Mouse (Mus musculus) hindbrain, embryonic 15.5 days (tissue): ENCODE results near the gene Eml6. TPM values are rescaled to one million over a fixed set of nuclear protein-coding genes. Genes with fewer than 3 reads are reported as not detected.
A peak's percentile ranks its signal among the peaks of the same experiment; 100 is the strongest.

Source experiments
- ATAC-seq: fragments of 200-750 bp; cut with Nextera tagmentation; 2 replicates; pipeline ENCODE4 v1.8.0; 2017; ENCODE audit warnings: low read depth, moderate number of reproducible peaks, moderate TSS enrichment; ENCODE audit not compliant: low FRiP score
- H3K27ac ChIP-seq: fragments of 300-500 bp; sonication (generic); replicated peaks from 2 replicates; pipeline ENCODE4 v1.5.1; 2015; ENCODE audit warnings: mild to moderate bottlenecking, inconsistent platforms
- H3K27me3 ChIP-seq: fragments of 300-500 bp; sonication (generic); 2 replicates; pipeline ENCODE4 v1.6.1; 2015; ENCODE audit warnings: control low read depth, inconsistent platforms
- H3K36me3 ChIP-seq: fragments of 300-500 bp; sonication (generic); 2 replicates; pipeline ENCODE4 v1.6.1; 2015; ENCODE audit warnings: control low read depth, inconsistent platforms
- H3K4me1 ChIP-seq: fragments of 300-500 bp; sonication (generic); replicated peaks from 2 replicates; pipeline ENCODE4 v1.6.1; 2015; ENCODE audit warnings: control low read depth, inconsistent platforms
- H3K4me2 ChIP-seq: fragments of 300-500 bp; sonication (generic); 2 replicates; pipeline ENCODE4 v1.6.1; 2015; ENCODE audit warnings: moderate library complexity, mild to moderate bottlenecking, inconsistent platforms
- H3K4me3 ChIP-seq: fragments of 300-500 bp; sonication (generic); 2 replicates; pipeline ENCODE4 v1.5.1; 2015; ENCODE audit warnings: mild to moderate bottlenecking, inconsistent platforms
- H3K9ac ChIP-seq: fragments of 300-500 bp; sonication (generic); 2 replicates; pipeline ENCODE4 v1.6.1; 2015; ENCODE audit warnings: inconsistent platforms
- H3K9me3 ChIP-seq: fragments of 300-500 bp; sonication (generic); 2 replicates; pipeline ENCODE4 v1.6.1; 2016; ENCODE audit warnings: control low read depth, inconsistent platforms
- whole genome bisulfite sequencing: fragments of 180-500 bp; shearing (Covaris S2); methylation state at CpG from one replicate; pipeline ENCODE4 v1.1.7; 2015; 5-methylcytosine and 5-hydroxymethylcytosine counted together
- polyA plus RNA-seq: library from polyadenylated mRNA; unstranded; fragments of >200 nt; fragmentation: Nextera tagmentation; extraction: Ambion mirVana; gene quantifications from 2 replicates; pipeline ENCODE4 v1.2.1, GENCODE M21; 2015

The Eml6 gene
- 5.6 and 6.0 TPM in 2 replicates for polyA plus RNA-seq

DNA sequence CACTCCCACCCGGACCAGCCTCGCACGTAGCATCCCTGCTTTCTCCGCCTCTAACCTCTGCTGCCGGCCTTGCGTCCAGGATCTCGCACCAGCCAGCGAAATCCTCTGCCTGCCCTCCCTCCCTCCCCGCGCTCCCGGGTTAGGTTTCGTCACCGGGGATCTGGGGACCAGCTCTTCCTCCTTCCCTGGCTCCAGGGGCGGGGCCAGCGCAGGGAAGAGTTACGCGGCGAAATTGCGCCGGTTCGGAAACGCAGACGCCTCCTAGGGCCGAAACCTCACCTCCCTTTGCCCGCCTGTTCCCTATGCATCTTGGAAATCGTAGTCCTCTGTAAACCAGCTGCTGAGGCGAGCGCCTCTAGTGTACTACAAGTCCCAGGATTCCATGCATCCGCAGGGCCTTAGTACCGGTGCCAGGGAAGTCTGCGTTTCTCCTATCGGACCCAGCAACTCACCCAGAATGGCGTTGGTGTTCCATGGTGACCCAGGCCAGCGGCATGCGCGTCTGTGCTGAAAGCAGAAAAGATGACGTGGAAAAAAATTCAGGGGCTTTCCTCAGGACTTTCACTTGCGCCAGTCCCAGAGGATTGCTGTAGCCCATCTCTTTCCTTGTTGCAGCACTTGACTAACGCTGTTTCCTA lies at the start of gene Eml6:
Eml6 (minus strand) TSS at position 199 of the 638 bp plus-strand sequence.
- H3K9ac ChIP-seq = peak within 1 kb of the TSS; percentile 80
- peak; percentile 99 for ATAC-seq

DNA sequence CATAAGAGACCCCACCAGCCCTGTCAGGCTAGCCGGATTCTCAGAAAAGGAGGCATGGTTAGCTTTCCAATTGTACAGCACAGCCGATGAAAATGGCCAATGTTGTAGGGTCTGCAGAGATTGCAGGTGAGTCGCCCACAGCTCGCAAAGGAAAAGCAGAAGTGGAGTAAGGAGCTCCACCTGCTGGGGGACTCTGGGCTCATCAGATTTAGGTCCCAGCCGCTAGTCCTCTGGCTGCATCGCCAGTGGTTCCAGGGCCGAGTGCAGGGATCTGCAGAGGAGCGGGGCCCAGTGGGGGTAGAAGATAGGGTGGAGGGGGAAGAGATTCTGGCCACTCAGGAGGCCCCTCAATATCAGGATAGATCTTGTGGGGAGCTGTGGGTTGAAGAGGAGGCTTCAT lies 31.5 kb upstream of the Eml6 start:
- Histone ChIP-seq H3K4me1 (no peaks in the 10 kb centered on the region), H3K4me3 (no peak overlapping the region), H3K27ac (no peak overlapping the region), H3K4me2 (no peak overlapping the region), H3K9me3 (no peaks in the 10 kb centered on the region), H3K27me3 (no peaks in the 10 kb centered on the region), H3K36me3 (no peaks in the 10 kb centered on the region), H3K9ac (no peak overlapping the region)
- ATAC-seq = no peak
- 58% methylated on average over 8 of the region's 8 CpGs for WGBS

More for the DNA sequence above, at the start of gene Eml6:
- Histone ChIP-seq H3K9me3 (no peaks in the 10 kb centered on the region), H3K27me3 (no peaks in the 10 kb centered on the region), H3K4me1 (peaks cover 19% of the 10 kb centered on the region), H3K36me3 (no peaks in the 10 kb centered on the region), H3K4me3 (peak within 1 kb of the TSS; percentile 78), H3K4me2 (peak within 1 kb of the TSS; percentile 88), H3K27ac (peak within 1 kb of the TSS; percentile 91)
- under 1% methylated on average over 39 of the region's 39 CpGs for WGBS

DNA sequence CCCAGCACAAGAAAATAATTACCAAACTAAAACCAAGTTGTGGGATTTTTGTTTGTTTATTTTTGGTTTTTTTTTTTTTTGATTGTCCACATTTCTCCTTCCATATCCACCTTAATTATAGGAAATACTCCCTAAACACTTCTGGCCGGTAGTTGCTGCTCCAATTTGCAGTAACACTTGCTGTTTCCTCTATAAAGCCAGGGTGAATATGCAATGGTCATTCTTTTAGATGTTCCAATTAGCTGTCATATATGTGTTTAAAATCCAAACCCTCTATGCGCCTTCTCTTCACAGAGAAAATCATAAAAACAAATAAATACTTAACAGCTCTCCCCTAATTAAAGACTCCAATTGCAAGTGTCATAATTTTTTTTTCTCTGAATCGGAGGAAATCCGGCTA lies 689 bp downstream of the Eml6 start:
- 5% methylated on average over 4 of the region's 4 CpGs for WGBS
- Histone ChIP-seq H3K36me3 (no peaks in the 10 kb centered on the region), H3K4me2 (peak overlapping the region; percentile 88), H3K9ac (peak overlapping the region; percentile 80), H3K27me3 (no peaks in the 10 kb centered on the region), H3K27ac (peak overlapping the region; percentile 91), H3K4me1 (peaks cover 19% of the 10 kb centered on the region), H3K9me3 (no peaks in the 10 kb centered on the region), H3K4me3 (peak overlapping the region; percentile 78)
- no peak for ATAC-seq

DNA sequence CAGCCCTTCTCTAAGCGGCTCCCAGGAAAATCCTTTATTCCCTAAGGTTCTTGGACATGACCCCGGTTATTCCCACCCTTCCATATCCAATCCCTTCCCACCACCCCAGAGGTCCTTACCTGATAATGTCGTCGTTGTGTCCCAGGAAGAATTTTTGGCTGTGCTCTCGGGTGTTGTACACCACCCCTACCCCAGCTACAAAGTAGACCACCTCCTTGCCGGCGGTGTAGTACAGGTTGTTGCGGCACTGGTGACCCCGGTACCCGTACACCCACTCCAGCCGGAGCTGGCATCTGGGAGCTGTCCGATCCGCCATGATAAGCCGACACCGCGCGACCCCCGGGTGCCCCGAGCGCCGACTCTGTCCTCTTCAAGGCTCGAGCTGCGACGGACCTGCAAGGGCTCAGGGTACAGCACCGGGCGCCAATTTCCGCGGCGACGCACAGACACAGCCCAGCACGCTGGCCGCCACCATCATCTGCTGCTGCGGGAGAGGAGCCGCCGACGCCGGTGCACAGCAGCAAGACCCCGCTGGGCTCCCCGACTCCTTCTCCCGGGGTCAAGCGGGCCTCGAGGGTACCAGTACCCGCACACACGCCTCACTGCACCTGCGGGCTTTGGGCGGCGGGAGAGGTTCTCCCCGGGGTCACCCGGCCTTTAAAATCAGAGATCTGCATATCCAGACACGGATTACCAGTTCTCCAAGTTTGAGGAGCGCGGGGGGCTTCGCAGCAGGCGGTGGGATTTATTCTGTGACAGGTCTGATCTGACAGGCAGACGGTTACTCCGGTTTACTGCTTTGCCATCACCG lies 1.4 kb downstream of the Eml6 start:
- Histone ChIP-seq H3K4me1 (peaks cover 19% of the 10 kb centered on the region), H3K4me2 (peak overlapping the region; percentile 88), H3K27me3 (no peaks in the 10 kb centered on the region), H3K4me3 (peak overlapping the region; percentile 78), H3K9me3 (no peaks in the 10 kb centered on the region), H3K36me3 (no peaks in the 10 kb centered on the region), H3K27ac (peak overlapping the region; percentile 91), H3K9ac (peak overlapping the region; percentile 80)
- WGBS = under 1% methylated on average over 56 of the region's 57 CpGs
- 0 out of 2 replicates have a peak, but pooled peaks have one; percentile 5 for ATAC-seq

DNA sequence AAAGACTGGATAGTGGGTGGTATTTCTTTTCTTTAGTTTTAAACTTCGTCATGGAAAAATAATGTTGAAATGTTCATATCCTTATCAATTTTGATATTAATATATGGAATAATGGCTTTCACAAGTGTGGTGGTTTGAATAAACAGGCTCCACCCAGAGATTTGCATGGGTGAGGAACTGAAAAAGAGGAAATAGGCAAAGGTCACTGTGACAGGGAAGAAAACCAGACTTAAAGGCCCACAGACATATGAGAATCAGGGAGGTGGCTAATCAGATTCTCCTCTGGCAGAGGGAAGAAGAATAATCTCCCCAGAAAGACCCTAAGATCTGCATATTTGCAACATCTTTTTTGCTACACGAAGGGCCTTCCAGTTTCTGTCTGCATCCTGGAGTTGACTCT lies 39.6 kb downstream of the Eml6 start:
- 80% methylated on average over 2 of the region's 2 CpGs for WGBS
- H3K4me2 ChIP-seq = no peak overlapping the region
- H3K4me3 ChIP-seq = no peak overlapping the region
- no peaks in the 10 kb centered on the region for H3K36me3 ChIP-seq
- ATAC-seq = no peak
- no peaks in the 10 kb centered on the region for H3K9me3 ChIP-seq
- no peaks in the 10 kb centered on the region for H3K27me3 ChIP-seq
- no peaks in the 10 kb centered on the region for H3K4me1 ChIP-seq
- no peak overlapping the region for H3K27ac ChIP-seq
- no peak overlapping the region for H3K9ac ChIP-seq

DNA sequence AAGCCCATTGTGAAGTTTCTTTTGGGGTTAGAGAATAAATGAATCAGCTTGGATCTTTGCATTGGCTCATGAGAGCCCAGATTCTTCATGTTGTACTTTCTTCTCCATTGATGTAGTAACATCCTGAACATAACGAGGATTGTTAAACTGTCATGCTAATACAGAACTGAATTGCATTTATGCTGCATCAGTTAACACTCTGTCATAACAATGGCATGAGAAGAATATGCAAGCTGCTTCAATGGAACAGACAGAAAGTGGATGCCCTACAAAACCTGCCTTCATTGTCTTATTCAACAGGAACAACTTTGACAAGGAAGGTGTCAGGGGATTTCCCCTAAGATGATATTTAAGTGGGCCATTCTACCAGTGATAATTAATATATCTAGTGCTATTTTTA lies 57.0 kb downstream of the Eml6 start:
- no peak overlapping the region for H3K4me2 ChIP-seq
- no peaks in the 10 kb centered on the region for H3K36me3 ChIP-seq
- ATAC-seq = no peak
- H3K27me3 ChIP-seq = no peaks in the 10 kb centered on the region
- H3K27ac ChIP-seq = no peak overlapping the region
- H3K4me1 ChIP-seq = no peaks in the 10 kb centered on the region
- H3K9ac ChIP-seq = no peak overlapping the region
- no peak overlapping the region for H3K4me3 ChIP-seq
- 46% methylated on average over 1 of the region's 1 CpGs for WGBS
- H3K9me3 ChIP-seq = no peaks in the 10 kb centered on the region

DNA sequence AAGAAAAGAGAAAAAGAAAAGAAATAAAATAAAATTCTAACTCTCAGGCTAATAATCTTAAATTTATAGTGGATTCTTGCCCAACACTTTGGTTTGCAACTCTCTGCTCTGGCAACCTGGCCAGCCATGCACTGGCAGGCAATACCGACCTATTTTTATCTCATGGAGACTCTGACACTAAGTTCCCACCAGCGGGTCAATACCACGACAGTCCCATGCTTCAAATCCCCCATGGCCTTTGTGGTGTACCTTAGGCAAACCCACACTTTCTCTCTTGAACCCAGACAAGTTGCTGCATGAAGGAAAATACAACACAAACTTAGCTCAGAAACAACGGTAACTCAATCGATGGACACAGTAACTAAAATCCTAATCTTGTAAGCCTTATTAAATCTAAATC lies 66.5 kb downstream of the Eml6 start:
- WGBS = 94% methylated on average over 5 of the region's 5 CpGs
- H3K4me1 ChIP-seq = no peaks in the 10 kb centered on the region
- H3K36me3 ChIP-seq = no peaks in the 10 kb centered on the region
- H3K9ac ChIP-seq = no peak overlapping the region
- H3K27me3 ChIP-seq = no peaks in the 10 kb centered on the region
- H3K4me3 ChIP-seq = no peak overlapping the region
- no peak overlapping the region for H3K4me2 ChIP-seq
- H3K27ac ChIP-seq = no peak overlapping the region
- no peaks in the 10 kb centered on the region for H3K9me3 ChIP-seq
- no peak for ATAC-seq

DNA sequence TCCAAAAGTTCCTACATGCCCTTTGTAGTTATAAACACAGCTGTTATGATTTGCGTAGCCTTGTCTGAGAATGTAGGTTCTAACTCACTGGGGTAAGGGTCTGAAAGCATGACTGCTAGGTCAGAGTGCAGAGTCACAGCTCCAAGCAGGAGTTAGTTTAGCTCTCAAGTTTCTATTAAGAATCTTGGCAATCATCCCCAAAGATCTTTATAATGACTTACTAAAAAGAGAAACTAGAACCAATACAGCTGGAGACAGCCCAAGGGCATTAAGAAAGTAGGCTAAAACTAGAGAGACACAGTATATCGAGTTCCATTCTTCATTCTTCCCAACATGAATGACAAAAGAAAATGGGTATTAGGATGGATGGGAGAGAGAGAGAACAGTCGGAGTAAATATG lies 81.2 kb downstream of the Eml6 start:
- 90% methylated on average over 3 of the region's 3 CpGs for WGBS
- no peak for ATAC-seq
- H3K4me3 ChIP-seq = no peak overlapping the region

DNA sequence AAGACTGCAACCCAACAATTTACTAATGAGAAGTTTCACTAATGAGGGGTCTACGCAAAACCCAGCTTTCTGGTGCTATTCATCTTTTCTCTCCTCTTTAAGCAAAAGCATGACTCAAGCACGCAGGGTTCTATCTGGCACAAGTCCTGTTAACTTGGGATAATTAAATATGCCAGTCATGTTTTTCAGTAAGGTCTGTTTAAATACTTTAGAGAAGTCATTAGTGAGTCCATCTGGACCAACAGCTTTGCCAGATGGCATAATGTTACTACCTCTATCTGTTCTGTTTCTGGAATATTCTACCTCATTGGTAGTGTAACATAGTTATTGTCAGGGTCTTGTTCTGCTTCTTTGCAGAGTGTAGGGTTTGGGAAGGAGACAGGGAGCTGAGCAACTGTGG lies 101.5 kb downstream of the Eml6 start:
- no peak overlapping the region for H3K4me2 ChIP-seq
- H3K27ac ChIP-seq = no peak overlapping the region
- H3K9ac ChIP-seq = no peak overlapping the region
- no peak overlapping the region for H3K4me3 ChIP-seq
- 60% methylated on average over 2 of the region's 2 CpGs for WGBS
- H3K27me3 ChIP-seq = no peaks in the 10 kb centered on the region
- H3K36me3 ChIP-seq = no peaks in the 10 kb centered on the region
- no peaks in the 10 kb centered on the region for H3K4me1 ChIP-seq
- H3K9me3 ChIP-seq = no peaks in the 10 kb centered on the region
- ATAC-seq = peak; percentile 54

More for the DNA sequence above, 81.2 kb downstream of the Eml6 start:
- Histone ChIP-seq H3K4me1 (no peaks in the 10 kb centered on the region), H3K4me2 (no peak overlapping the region), H3K36me3 (no peaks in the 10 kb centered on the region), H3K27me3 (no peaks in the 10 kb centered on the region), H3K9me3 (no peaks in the 10 kb centered on the region), H3K27ac (no peak overlapping the region), H3K9ac (no peak overlapping the region)

DNA sequence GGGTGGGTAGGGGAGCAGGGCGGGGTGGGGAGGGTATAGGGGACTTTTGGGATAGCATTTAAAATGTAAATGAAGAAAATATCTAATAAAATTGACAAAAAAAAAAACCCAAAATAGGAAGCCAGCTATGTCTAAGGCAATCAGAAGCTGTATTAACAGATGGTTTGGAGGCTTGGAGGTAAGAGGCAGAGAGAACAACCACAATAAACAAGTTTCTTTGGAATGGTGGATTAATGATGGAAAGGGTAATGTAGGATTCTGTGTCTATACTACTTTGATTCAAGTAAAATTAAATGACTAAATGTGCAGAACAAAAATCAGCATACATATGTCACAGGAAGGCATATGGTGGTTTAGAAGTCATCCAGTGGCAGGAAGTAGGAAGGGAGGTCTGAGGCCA lies 102.0 kb downstream of the Eml6 start:
- no peak overlapping the region for H3K4me3 ChIP-seq
- no peak overlapping the region for H3K4me2 ChIP-seq
- H3K36me3 ChIP-seq = no peaks in the 10 kb centered on the region
- WGBS = 80% methylated on average over 1 of the region's 1 CpGs
- no peaks in the 10 kb centered on the region for H3K27me3 ChIP-seq
- no peaks in the 10 kb centered on the region for H3K4me1 ChIP-seq
- no peak; the same call in 1 of the 2 replicates for ATAC-seq
- H3K9me3 ChIP-seq = no peaks in the 10 kb centered on the region
- H3K27ac ChIP-seq = no peak overlapping the region
- no peak overlapping the region for H3K9ac ChIP-seq

DNA sequence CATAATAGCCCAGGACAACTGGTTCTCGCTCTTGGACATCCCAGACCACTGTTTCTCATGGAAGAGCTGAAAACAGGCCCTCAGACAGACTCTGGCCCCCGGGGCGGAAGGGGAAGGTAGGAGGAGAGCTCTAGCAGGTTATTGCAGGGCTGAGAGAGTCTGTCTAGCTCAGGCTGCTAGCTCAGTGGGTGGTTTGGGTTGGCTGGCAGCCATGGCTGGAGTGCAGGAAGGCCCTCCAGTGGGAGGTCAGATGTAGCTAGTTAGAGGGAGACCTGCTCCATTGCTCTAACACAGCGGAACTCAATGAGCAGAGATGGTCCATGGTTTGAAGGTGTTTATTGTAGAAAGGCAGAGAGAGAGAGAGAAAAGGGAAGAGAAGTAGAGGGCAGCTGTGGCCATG lies 112.7 kb downstream of the Eml6 start:
- Histone ChIP-seq H3K4me2 (no peak overlapping the region), H3K36me3 (no peaks in the 10 kb centered on the region), H3K27me3 (no peaks in the 10 kb centered on the region), H3K4me3 (no peak overlapping the region), H3K4me1 (0 out of 2 replicates have a peak, but pooled peaks cover 3% of the 10 kb centered on the region), H3K9me3 (no peaks in the 10 kb centered on the region), H3K27ac (no peak overlapping the region), H3K9ac (no peak overlapping the region)
- no peak for ATAC-seq
- WGBS = 84% methylated on average over 4 of the region's 4 CpGs

DNA sequence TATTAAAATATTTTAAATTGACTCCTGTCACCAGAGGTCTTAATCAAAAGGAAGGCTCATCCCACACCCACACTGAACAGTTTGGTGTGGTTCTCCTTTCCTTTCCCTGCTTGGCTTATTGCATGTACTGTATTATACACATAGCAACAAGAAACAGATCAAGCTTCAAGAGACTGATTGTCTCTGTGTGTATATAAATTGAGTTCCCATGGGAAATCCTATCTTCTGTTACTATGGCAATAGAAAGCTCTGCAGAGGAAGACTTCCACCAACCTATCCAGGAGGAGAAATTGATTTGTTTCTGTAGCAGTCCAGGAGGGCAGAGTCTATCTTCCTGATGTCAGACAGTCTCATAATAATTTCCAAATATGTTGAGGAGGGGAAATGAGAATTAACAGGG lies 116.5 kb downstream of the Eml6 start:
- Histone ChIP-seq H3K27ac (no peak overlapping the region), H3K27me3 (no peaks in the 10 kb centered on the region), H3K4me1 (0 out of 2 replicates have a peak, but pooled peaks cover 3% of the 10 kb centered on the region), H3K36me3 (no peaks in the 10 kb centered on the region), H3K4me2 (no peak overlapping the region), H3K9ac (no peak overlapping the region), H3K4me3 (no peak overlapping the region), H3K9me3 (no peaks in the 10 kb centered on the region)
- peak; percentile 66 for ATAC-seq
